Mouse (Mus musculus): ENCODE data around the gene 2010300C02Rik. TPM values are rescaled to one million over a fixed set of nuclear protein-coding genes. Genes with fewer than 3 reads are reported as not detected.
A peak's percentile ranks its signal among the peaks of the same experiment; 100 is the strongest.

Gene 2010300C02Rik
- polyA plus RNA-seq, 1 experiment from 2014 or later, result 8.5 TPM

DNA sequence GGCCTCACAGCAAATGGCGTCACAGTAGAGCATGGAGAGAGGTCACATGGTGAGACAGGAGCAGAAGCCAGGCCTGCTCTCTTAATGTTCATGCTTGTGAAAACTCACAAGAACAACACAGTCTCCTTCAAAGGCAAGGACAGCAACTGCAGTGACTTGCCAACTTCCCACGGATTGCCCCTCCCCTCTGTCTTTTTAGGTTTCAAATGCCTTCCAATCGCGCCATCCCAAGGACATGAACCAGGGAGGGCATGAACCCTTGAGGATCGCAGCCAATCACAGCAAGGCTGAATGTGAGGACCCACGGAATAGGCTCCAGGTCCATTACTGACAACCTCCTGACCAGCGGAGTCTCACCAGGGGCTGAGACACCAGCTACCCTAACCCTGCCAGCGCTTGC lies 31.5 kb downstream of the 2010300C02Rik start:
- Histone ChIP-seq H3K27ac (ENCODE audit: low read depth) (peak overlapping the region; percentile 87), H3K27me3 (ENCODE audit: insufficient read depth, low read length) (no peaks in the 10 kb centered on the region), H3K4me2 (no peak overlapping the region), H3K9ac (no peak overlapping the region), H3K9me3 (ENCODE audit: low read depth, low read length) (no peaks in the 10 kb centered on the region), H3K4me3 (ENCODE audit: low read depth, low read length) (no peak overlapping the region), H3K36me3 (ENCODE audit: insufficient read depth) (no peaks in the 10 kb centered on the region), H3K4me1 (ENCODE audit: insufficient read depth) (peaks cover 11% of the 10 kb centered on the region)
- TF ChIP-seq CTCF (IDR thresholded peaks at IDR 0.05; ENCODE audit: low read depth), result no peak
- 44% methylated on average over 8 of the region's 8 CpGs for WGBS
- ATAC-seq (ENCODE audit: insufficient read depth) (no peak), DNase-seq (no peak)

DNA sequence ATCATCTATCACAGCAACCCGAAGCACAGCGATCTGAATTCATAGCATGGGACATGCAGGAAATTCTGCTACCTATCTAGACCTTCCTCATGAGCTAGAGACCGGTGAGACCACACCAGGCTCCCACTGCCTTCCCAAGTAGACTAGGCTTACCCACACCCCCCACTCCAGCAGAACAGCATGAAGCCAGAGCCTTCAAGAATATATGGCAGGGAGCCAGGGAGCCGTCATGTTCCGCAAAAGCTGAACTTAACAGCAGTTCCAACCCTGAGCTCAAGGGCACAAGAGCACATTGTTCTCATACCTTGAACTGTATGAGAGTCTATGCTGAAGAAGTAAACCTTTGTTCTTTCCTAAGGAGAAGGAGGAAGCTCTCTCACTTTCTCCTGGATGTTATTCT lies 32.4 kb downstream of the 2010300C02Rik start:
- peak overlapping the region; percentile 37 for H3K4me2 ChIP-seq
- peak overlapping the region; percentile 87 for H3K27ac ChIP-seq (ENCODE audit: low read depth)
- H3K27me3 ChIP-seq (ENCODE audit: insufficient read depth, low read length), result no peaks in the 10 kb centered on the region
- no peaks in the 10 kb centered on the region for H3K9me3 ChIP-seq (ENCODE audit: low read depth, low read length)
- H3K9ac ChIP-seq, result no peak overlapping the region
- H3K4me3 ChIP-seq (ENCODE audit: low read depth, low read length), result no peak overlapping the region
- H3K4me1 ChIP-seq (ENCODE audit: insufficient read depth), result peaks cover 11% of the 10 kb centered on the region
- peak; percentile 80 for ATAC-seq (ENCODE audit: insufficient read depth)
- 48% methylated on average over 5 of the region's 5 CpGs for WGBS
- peak; percentile 88 for DNase-seq
- TF ChIP-seq CTCF (IDR thresholded peaks at IDR 0.05; ENCODE audit: low read depth), result no peak
- H3K36me3 ChIP-seq (ENCODE audit: insufficient read depth), result no peaks in the 10 kb centered on the region

DNA sequence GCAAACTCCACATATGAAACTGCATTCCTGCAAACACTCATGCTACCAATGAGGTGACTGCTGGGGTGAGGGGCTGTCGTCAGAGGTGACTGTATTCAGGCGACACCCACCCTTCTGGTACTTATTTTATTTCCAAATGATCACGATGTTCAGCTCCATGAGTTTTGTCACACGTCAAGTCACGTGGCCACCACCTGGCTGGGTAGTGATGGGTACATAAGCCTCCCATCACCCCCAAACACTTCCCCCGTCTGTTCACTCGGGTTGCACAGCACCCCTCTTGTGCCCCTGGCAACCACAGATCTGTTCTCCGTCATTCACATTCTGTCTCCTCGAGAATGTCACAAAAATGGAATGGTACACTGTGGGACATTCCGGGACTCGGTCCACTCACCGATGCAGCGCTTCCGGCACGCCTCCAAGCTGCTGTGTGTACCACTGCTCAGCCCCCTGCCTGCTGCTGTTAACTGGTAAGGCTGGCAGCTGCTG lies 32.9 kb downstream of the 2010300C02Rik start:
- Histone ChIP-seq H3K4me3 (ENCODE audit: low read depth, low read length) (no peak overlapping the region), H3K4me1 (ENCODE audit: insufficient read depth) (peaks cover 11% of the 10 kb centered on the region), H3K27me3 (ENCODE audit: insufficient read depth, low read length) (no peaks in the 10 kb centered on the region), H3K9me3 (ENCODE audit: low read depth, low read length) (no peaks in the 10 kb centered on the region), H3K4me2 (peak overlapping the region; percentile 37), H3K27ac (ENCODE audit: low read depth) (peak overlapping the region; percentile 87), H3K9ac (no peak overlapping the region), H3K36me3 (ENCODE audit: insufficient read depth) (no peaks in the 10 kb centered on the region)
- TF ChIP-seq CTCF (IDR thresholded peaks at IDR 0.05; ENCODE audit: low read depth), result no peak
- no peak for DNase-seq
- peak; percentile 57 for ATAC-seq (ENCODE audit: insufficient read depth)
- 49% methylated on average over 15 of the region's 15 CpGs for WGBS

DNA sequence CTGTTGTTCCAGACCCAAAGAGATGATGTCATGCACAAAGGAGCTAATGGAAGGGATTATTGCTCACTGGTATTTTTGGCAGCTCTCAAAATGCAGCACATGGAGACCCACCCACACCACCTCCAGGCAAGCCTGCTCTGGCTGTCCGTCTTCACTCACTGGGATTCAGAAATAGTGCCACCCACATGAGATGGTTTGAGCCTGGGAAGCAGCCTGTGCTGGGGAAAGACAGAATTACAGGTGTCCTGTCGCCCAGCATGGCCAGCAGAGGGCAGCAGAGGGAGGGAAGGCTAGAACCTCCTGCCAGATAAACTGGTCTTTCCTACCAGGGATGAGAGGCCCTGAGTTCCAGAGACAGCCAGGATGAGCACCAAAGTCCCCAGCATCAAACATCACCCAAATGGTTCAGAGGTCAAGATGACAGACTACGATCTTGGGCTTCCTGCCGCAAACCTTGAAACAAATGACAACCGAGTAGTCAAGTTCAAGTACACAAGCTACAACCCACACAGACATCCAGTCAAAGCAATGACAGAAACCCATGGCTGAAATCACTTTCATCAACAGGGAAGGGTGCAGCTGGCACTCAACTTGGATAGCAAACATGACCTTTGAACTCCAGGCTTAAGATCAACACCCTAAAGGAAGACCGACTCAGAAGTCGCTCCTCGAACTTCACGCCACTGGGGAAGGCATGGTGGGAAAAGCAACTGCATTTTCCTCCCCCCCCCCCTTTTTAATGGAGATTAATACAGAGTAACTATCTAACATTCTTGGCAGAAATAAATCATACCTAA lies 41.4 kb downstream of the 2010300C02Rik start:
- ATAC-seq (ENCODE audit: insufficient read depth), result 0 out of 2 replicates have a peak, but pooled peaks have one; percentile 12

DNA sequence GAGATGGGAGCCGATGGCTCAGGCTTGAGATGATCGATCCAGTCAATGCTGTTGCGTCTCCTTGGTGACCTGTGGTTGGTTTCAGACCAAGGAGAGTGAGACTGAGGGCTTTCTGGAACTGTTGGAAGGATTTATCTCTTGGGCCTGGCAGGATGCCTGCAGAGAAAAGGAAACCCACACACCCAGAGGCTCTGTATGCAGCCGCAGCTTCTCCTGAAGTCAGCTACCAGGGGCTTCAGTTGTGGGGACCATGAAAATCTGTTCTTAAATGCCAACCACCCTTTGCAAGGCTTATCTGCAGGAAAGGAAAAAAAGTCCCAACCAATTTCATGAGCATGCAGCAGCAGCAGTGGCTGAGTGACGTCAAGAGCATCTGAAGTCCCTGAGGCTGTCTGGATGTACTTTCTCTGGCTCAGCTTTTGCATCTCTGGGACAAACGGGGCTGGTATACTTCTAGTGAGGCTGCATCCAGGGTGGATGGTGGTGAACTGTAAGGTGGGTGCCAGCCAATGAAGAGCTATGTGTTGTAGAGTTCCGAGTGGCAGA lies 42.8 kb downstream of the 2010300C02Rik start:
- no peak overlapping the region for H3K27ac ChIP-seq (ENCODE audit: low read depth)
- ATAC-seq (ENCODE audit: insufficient read depth), result no peak
- TF ChIP-seq CTCF (IDR thresholded peaks at IDR 0.05; ENCODE audit: low read depth), result no peak
- H3K4me1 ChIP-seq (ENCODE audit: insufficient read depth), result no peaks in the 10 kb centered on the region
- H3K9ac ChIP-seq, result no peak overlapping the region
- H3K4me2 ChIP-seq, result no peak overlapping the region
- no peaks in the 10 kb centered on the region for H3K27me3 ChIP-seq (ENCODE audit: insufficient read depth, low read length)
- H3K36me3 ChIP-seq (ENCODE audit: insufficient read depth), result no peaks in the 10 kb centered on the region
- H3K4me3 ChIP-seq (ENCODE audit: low read depth, low read length), result no peak overlapping the region
- DNase-seq, result no peak
- H3K9me3 ChIP-seq (ENCODE audit: low read depth, low read length), result no peaks in the 10 kb centered on the region
- WGBS, result 76% methylated on average over 7 of the region's 7 CpGs

More for the DNA sequence above, 41.4 kb downstream of the 2010300C02Rik start:
- Histone ChIP-seq H3K27ac (ENCODE audit: low read depth) (no peak overlapping the region), H3K4me2 (no peak overlapping the region), H3K9ac (no peak overlapping the region), H3K4me3 (ENCODE audit: low read depth, low read length) (no peak overlapping the region), H3K27me3 (ENCODE audit: insufficient read depth, low read length) (no peaks in the 10 kb centered on the region), H3K9me3 (ENCODE audit: low read depth, low read length) (no peaks in the 10 kb centered on the region), H3K4me1 (ENCODE audit: insufficient read depth) (no peaks in the 10 kb centered on the region), H3K36me3 (ENCODE audit: insufficient read depth) (no peaks in the 10 kb centered on the region)
- TF ChIP-seq CTCF (IDR thresholded peaks at IDR 0.05; ENCODE audit: low read depth), result peak; percentile 93
- WGBS, result 49% methylated on average over 9 of the region's 9 CpGs
- peak; percentile 87 for DNase-seq

DNA sequence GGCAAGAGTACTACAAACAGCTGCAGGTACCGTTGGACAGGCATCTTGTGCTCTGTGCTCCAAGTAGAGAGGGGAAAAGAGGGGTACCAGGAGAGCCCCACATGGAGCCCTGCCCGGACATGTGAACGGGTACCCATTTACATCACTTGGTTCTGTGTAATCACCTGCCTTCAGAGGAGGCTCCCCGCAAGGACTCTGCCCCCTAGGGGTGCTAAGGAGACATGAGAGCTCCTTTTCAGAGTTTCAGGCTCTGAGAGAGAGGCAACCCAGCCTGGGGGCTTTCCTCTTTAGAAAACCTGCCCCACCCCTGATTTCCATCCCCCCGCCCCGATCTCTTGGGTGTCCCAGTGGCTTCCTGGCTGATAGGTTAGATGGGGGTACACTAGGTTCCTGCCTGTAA lies 44.4 kb downstream of the 2010300C02Rik start:
- no peak overlapping the region for H3K9ac ChIP-seq
- DNase-seq (no peak), ATAC-seq (ENCODE audit: insufficient read depth) (no peak)
- no peak overlapping the region for H3K4me3 ChIP-seq (ENCODE audit: low read depth, low read length)
- no peaks in the 10 kb centered on the region for H3K27me3 ChIP-seq (ENCODE audit: insufficient read depth, low read length)
- no peaks in the 10 kb centered on the region for H3K4me1 ChIP-seq (ENCODE audit: insufficient read depth)
- no peak overlapping the region for H3K4me2 ChIP-seq
- WGBS, result 59% methylated on average over 6 of the region's 6 CpGs
- H3K9me3 ChIP-seq (ENCODE audit: low read depth, low read length), result no peaks in the 10 kb centered on the region
- TF ChIP-seq CTCF (IDR thresholded peaks at IDR 0.05; ENCODE audit: low read depth), result peak; percentile 43
- no peaks in the 10 kb centered on the region for H3K36me3 ChIP-seq (ENCODE audit: insufficient read depth)
- H3K27ac ChIP-seq (ENCODE audit: low read depth), result no peak overlapping the region

DNA sequence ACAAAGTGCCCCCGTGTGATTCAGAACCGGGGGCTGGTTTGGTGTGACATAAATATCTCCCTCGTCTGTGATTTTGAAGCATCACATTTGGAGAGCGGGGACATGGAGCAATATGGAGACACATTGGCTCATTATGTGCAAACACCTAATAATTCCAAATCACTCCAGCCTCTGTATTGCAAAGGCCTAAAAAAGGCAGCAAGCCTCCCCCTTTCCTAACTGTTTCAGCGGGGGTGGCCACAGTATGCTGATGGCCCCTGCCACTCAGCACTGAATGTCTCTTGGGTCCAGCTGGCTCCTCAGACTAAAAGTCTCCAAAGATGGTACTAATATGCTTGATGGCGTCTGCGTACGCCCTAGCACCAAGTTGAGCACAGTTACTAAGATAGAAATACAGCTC lies 45.6 kb downstream of the 2010300C02Rik start:
- 55% methylated on average over 8 of the region's 8 CpGs for WGBS
- Histone ChIP-seq H3K36me3 (ENCODE audit: insufficient read depth) (no peaks in the 10 kb centered on the region), H3K4me1 (ENCODE audit: insufficient read depth) (no peaks in the 10 kb centered on the region), H3K9ac (no peak overlapping the region), H3K27me3 (ENCODE audit: insufficient read depth, low read length) (0 out of 2 replicates have a peak, but pooled peaks cover 3% of the 10 kb centered on the region), H3K27ac (ENCODE audit: low read depth) (no peak overlapping the region), H3K4me2 (no peak overlapping the region), H3K9me3 (ENCODE audit: low read depth, low read length) (no peaks in the 10 kb centered on the region), H3K4me3 (ENCODE audit: low read depth, low read length) (no peak overlapping the region)
- DNase-seq (peak; percentile 78), ATAC-seq (ENCODE audit: insufficient read depth) (peak; percentile 77; the same call in 1 of the 2 replicates)
- TF ChIP-seq CTCF (IDR thresholded peaks at IDR 0.05; ENCODE audit: low read depth), result no peak

All from lung, embryonic 14.5 days (tissue).